Mouse (Mus musculus): Measurements from ENCODE around the gene Gm17654. TPM values are rescaled to one million over a fixed set of nuclear protein-coding genes. Genes with fewer than 3 reads are reported as not detected.
"Not testable (repeated sequence)": the region's sequence is repeated elsewhere in the genome, so short reads cannot be mapped to it uniquely, and the experiment has no call there.

The Gm17654 gene
- polyA plus RNA-seq, 1 experiment from 2014 or later, result not detected

- 22% methylated on average over 14 of the region's 15 CpGs for WGBS
Measured at GRCm38 (mm10) chr14:43531052-43532010, 47.6 kb downstream of the Gm17654 start.

More at GRCm38 (mm10) chr14:43531052-43532010, 47.6 kb downstream of the Gm17654 start:
- not testable (repeated sequence) for H3K9me3 ChIP-seq (ENCODE audit: low read length); H3K27me3 ChIP-seq (replicated peaks; ENCODE audit: insufficient read depth, low read length); H3K9ac ChIP-seq (replicated peaks; ENCODE audit: low read depth); DNase-seq (ENCODE audit: low spot score); H3K4me2 ChIP-seq (replicated peaks; ENCODE audit: low read depth, low read length); H3K4me3 ChIP-seq (ENCODE audit: low read depth, low read length); ATAC-seq; H3K27ac ChIP-seq (ENCODE audit: low read length); H3K36me3 ChIP-seq (ENCODE audit: insufficient read depth, low read length); H3K4me1 ChIP-seq (ENCODE audit: insufficient read depth, low read depth, low read length)

Other genes starting within 250 kb of the Gm17654 start
- not detected in 2 replicates for gene 1700001F09Rik, start 231.3 kb downstream of the Gm17654 start, polyA plus RNA-seq (2015; fragmentation: Nextera tagmentation; extraction: Ambion mirVana)
- gene Gm8138, start 162.8 kb downstream of the Gm17654 start, polyA plus RNA-seq (2015; fragmentation: Nextera tagmentation; extraction: Ambion mirVana), result not detected in 2 replicates
- not detected in 2 replicates for gene Gm5799, start 35.6 kb downstream of the Gm17654 start, polyA plus RNA-seq (2015; fragmentation: Nextera tagmentation; extraction: Ambion mirVana)
- not detected in 2 replicates for gene Gm10375, start 28.9 kb upstream of the Gm17654 start, polyA plus RNA-seq (2015; fragmentation: Nextera tagmentation; extraction: Ambion mirVana)
- gene Gm8165, start 98.1 kb upstream of the Gm17654 start, polyA plus RNA-seq (2015; fragmentation: Nextera tagmentation; extraction: Ambion mirVana), result not detected in 2 replicates
- gene Gm7324, start 118.7 kb upstream of the Gm17654 start, polyA plus RNA-seq (2015; fragmentation: Nextera tagmentation; extraction: Ambion mirVana), result 0.54 and 0.56 TPM in 2 replicates
- not detected in 2 replicates for gene Gm16506, start 148.3 kb upstream of the Gm17654 start, polyA plus RNA-seq (2015; fragmentation: Nextera tagmentation; extraction: Ambion mirVana)
- gene Gm6526, start 168.7 kb upstream of the Gm17654 start, polyA plus RNA-seq (2015; fragmentation: Nextera tagmentation; extraction: Ambion mirVana), result not detected in 2 replicates
- not detected in 2 replicates for gene Gm8180, start 205.6 kb upstream of the Gm17654 start, polyA plus RNA-seq (2015; fragmentation: Nextera tagmentation; extraction: Ambion mirVana)

All from lung, postnatal 0 days (tissue).